Mouse (Mus musculus) G1E (cell line): ENCODE measurements around the gene Napa. TPM values are rescaled to one million over a fixed set of nuclear protein-coding genes. Genes with fewer than 3 reads are reported as not detected.

Source experiments
- ATAC-seq: 2 replicates; pipeline ENCODE4 v1.8.0; 2016; ENCODE audit warnings: mild to moderate bottlenecking; ENCODE audit not compliant: insufficient number of reproducible peaks, poor library complexity, low FRiP score, severe bottlenecking; ENCODE audit errors: extremely low read depth
- DNase-seq: peaks from one replicate; pipeline ENCODE4 v3.0.0; 2012; ENCODE audit warnings: low spot score
- H3K27me3 ChIP-seq: 2 replicates; pipeline ENCODE4 v1.6.1; 2012; ENCODE audit warnings: mild to moderate bottlenecking, low read length, inconsistent platforms; ENCODE audit not compliant: insufficient read depth
- H3K36me3 ChIP-seq: replicated peaks from 2 replicates; pipeline ENCODE3; 2012; ENCODE audit warnings: mild to moderate bottlenecking, inconsistent platforms
- H3K4me1 ChIP-seq: 2 replicates; pipeline ENCODE4 v1.6.1; 2012; ENCODE audit warnings: low read depth, low read length, inconsistent platforms, mixed read lengths; ENCODE audit not compliant: insufficient read depth
- H3K4me3 ChIP-seq: 2 replicates; pipeline ENCODE4 v1.5.1; 2012; ENCODE audit warnings: low read depth, mild to moderate bottlenecking, inconsistent platforms, low read length, moderate library complexity, mixed read lengths
- H3K9me3 ChIP-seq: replicated peaks from 2 replicates; pipeline ENCODE4 v1.6.1; 2012; ENCODE audit warnings: inconsistent platforms
- CTCF ChIP-seq: IDR thresholded peaks from 2 replicates; pipeline ENCODE4 v1.5.1; 2012; ENCODE audit warnings: low read depth, low read length, inconsistent platforms, mixed read lengths
- GATA1 ChIP-seq: IDR thresholded peaks from 2 replicates; pipeline ENCODE4 v1.6.1; 2012; ENCODE audit warnings: borderline replicate concordance, low read length, inconsistent platforms, mixed read lengths
- GATA2 ChIP-seq: IDR thresholded peaks from 2 replicates; pipeline ENCODE4 v1.6.1; 2012; ENCODE audit warnings: low read depth, low read length, inconsistent platforms, borderline replicate concordance
- POLR2AphosphoS5 ChIP-seq: IDR thresholded peaks from 2 replicates; pipeline ENCODE4 v1.6.1; 2012; ENCODE audit warnings: low read depth, low read length, inconsistent platforms; ENCODE audit not compliant: insufficient replicate concordance
- TAL1 ChIP-seq: conservative IDR thresholded peaks from 2 replicates; pipeline ENCODE4 v1.6.1; 2012; ENCODE audit warnings: low read depth, low read length, inconsistent platforms, mixed read lengths
- polyA plus RNA-seq: library from polyadenylated mRNA; stranded (reverse); fragments of >175 nt; gene quantifications from 2 replicates; pipeline ENCODE4 v1.2.3, GENCODE M21; 2012
- total RNA-seq, 2 experiments: library from RNA; stranded (forward) in 1 of 2; stranded (reverse) in 1 of 2; fragments of 200-1000 nt in 1 of 2; fragments of >200 nt in 1 of 2; fragmentation: Nextera tagmentation in 1 of 2; gene quantifications; 2 replicates each; pipeline ENCODE4 v1.2.3; 2014 to 2017

The Napa gene
- total and polyA plus RNA-seq, 3 experiments = 73.6 to 156 (median 137) TPM

DNA sequence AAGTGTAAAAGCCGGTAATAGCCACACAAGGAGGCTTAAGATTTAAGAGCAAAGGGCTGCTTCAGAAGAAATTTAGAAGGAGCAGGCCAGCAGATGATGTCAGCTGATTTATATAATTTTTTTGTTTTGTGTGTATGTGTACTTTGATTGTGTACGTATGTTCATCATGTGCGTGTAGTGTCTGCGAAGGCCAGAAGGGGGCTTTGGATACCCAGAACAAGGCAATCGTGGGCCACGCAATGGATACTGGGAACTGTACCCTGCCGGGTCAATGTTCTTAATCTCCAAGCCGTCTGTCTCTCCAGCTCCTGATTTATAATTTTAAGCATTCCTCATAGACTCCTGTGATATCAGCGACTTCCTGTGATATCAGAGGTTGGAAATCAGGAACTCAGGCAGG is 63.0 kb downstream of the Napa start:
- ATAC-seq (no peak), DNase-seq (no peak)
- Histone ChIP-seq H3K4me1 (no peaks in the 10 kb centered on the region), H3K4me3 (no peak overlapping the region), H3K36me3 (no peaks in the 10 kb centered on the region), H3K27me3 (peaks cover 11% of the 10 kb centered on the region), H3K9me3 (no peaks in the 10 kb centered on the region)
- TF ChIP-seq CTCF = no peak
- no peak for TF ChIP-seq TAL1
- no peak for TF ChIP-seq GATA1
- no peak for TF ChIP-seq POLR2AphosphoS5
- no peak for TF ChIP-seq GATA2

DNA sequence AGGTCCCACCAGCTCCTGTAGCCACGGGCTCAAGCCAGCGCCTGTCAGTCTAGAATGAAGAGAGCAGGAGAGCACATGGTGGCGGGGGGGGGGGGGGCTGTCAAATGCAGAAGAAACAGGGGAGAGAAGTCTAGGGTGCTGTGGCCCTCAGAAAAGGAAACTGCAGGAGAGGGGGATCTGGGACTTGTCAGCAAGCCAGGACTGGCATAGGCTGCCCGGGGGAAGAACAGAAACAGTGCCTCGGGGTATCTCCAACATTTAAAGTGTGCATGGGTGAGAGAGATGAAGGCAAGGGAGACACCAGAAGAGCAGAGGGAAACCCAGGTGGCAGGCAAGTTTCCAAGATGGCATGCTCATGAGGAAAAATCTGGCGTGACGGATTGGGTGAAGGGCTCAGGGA is 63.8 kb downstream of the Napa start:
- Histone ChIP-seq H3K9me3 (no peaks in the 10 kb centered on the region), H3K27me3 (peaks cover 9% of the 10 kb centered on the region), H3K4me1 (no peaks in the 10 kb centered on the region), H3K4me3 (no peak overlapping the region), H3K36me3 (no peaks in the 10 kb centered on the region)
- no peak for TF ChIP-seq GATA1
- TF ChIP-seq GATA2 = no peak
- no peak for TF ChIP-seq CTCF
- TF ChIP-seq POLR2AphosphoS5 = no peak
- TF ChIP-seq TAL1 = no peak
- DNase-seq (no peak), ATAC-seq (no peak)

Other genes starting within 250 kb of the Napa start
- gene Crx, start 218.5 kb upstream of the Napa start, total RNA-seq (2014; fragmentation: Nextera tagmentation) = not detected in 2 replicates
- gene Crx, start 218.5 kb upstream of the Napa start, total RNA-seq (2017) = 0.05 and 0.06 TPM in 2 replicates
- not detected in 2 replicates for gene Crx, start 218.5 kb upstream of the Napa start, polyA plus RNA-seq
- not detected in 2 replicates for gene Crxos, start 215.8 kb upstream of the Napa start, total RNA-seq (2014; fragmentation: Nextera tagmentation)
- 0.38 TPM in 1 of 2 replicates, not detected in the other for gene Crxos, start 215.8 kb upstream of the Napa start, total RNA-seq (2017)
- not detected in 2 replicates for gene Crxos, start 215.8 kb upstream of the Napa start, polyA plus RNA-seq
- gene Selenow, start 176.1 kb upstream of the Napa start, total RNA-seq (2014; fragmentation: Nextera tagmentation) = 559 and 654 TPM in 2 replicates
- gene Selenow, start 176.1 kb upstream of the Napa start, total RNA-seq (2017) = 144 and 152 TPM in 2 replicates
- 761 and 867 TPM in 2 replicates for gene Selenow, start 176.1 kb upstream of the Napa start, polyA plus RNA-seq
- 95.0 and 118 TPM in 2 replicates for gene Nop53, start 152.4 kb upstream of the Napa start, total RNA-seq (2014; fragmentation: Nextera tagmentation)
- 288 and 328 TPM in 2 replicates for gene Nop53, start 152.4 kb upstream of the Napa start, total RNA-seq (2017)
- 630 and 764 TPM in 2 replicates for gene Nop53, start 152.4 kb upstream of the Napa start, polyA plus RNA-seq
- 0.38 and 0.44 TPM in 2 replicates for gene Ehd2, start 130.9 kb upstream of the Napa start, total RNA-seq (2014; fragmentation: Nextera tagmentation)
- 0.33 and 0.35 TPM in 2 replicates for gene Ehd2, start 130.9 kb upstream of the Napa start, total RNA-seq (2017)
- gene Ehd2, start 130.9 kb upstream of the Napa start, polyA plus RNA-seq = 0.11 and 0.15 TPM in 2 replicates
- gene Bicra, start 50.5 kb upstream of the Napa start, total RNA-seq (2014; fragmentation: Nextera tagmentation) = 52.1 and 57.0 TPM in 2 replicates
- 1.0 and 1.1 TPM in 2 replicates for gene Bicra, start 50.5 kb upstream of the Napa start, total RNA-seq (2017)
- 52.1 and 58.9 TPM in 2 replicates for gene Bicra, start 50.5 kb upstream of the Napa start, polyA plus RNA-seq
- gene Zfp541, start 36.6 kb upstream of the Napa start, total RNA-seq (2014; fragmentation: Nextera tagmentation) = not detected in 2 replicates
- gene Zfp541, start 36.6 kb upstream of the Napa start, total RNA-seq (2017) = under 0.01 TPM in 1 of 2 replicates, not detected in the other
- not detected in 2 replicates for gene Zfp541, start 36.6 kb upstream of the Napa start, polyA plus RNA-seq
- gene Kptn, start 21.4 kb downstream of the Napa start, total RNA-seq (2014; fragmentation: Nextera tagmentation) = 8.8 and 12.6 TPM in 2 replicates
- gene Kptn, start 21.4 kb downstream of the Napa start, total RNA-seq (2017) = 15.0 and 18.7 TPM in 2 replicates
- 24.5 and 29.4 TPM in 2 replicates for gene Kptn, start 21.4 kb downstream of the Napa start, polyA plus RNA-seq
- 0.15 and 0.23 TPM in 2 replicates for gene Slc8a2, start 31.4 kb downstream of the Napa start, total RNA-seq (2014; fragmentation: Nextera tagmentation)
- gene Slc8a2, start 31.4 kb downstream of the Napa start, total RNA-seq (2017) = under 0.01 and 0.05 TPM in 2 replicates
- gene Slc8a2, start 31.4 kb downstream of the Napa start, polyA plus RNA-seq = 0.03 TPM in 1 of 2 replicates, not detected in the other
- gene Meis3, start 76.6 kb downstream of the Napa start, total RNA-seq (2014; fragmentation: Nextera tagmentation) = 0.60 and 3.6 TPM in 2 replicates
- gene Meis3, start 76.6 kb downstream of the Napa start, total RNA-seq (2017) = 1.9 and 2.2 TPM in 2 replicates
- gene Meis3, start 76.6 kb downstream of the Napa start, polyA plus RNA-seq = 1.8 and 2.6 TPM in 2 replicates
- 9.6 and 10.7 TPM in 2 replicates for gene Dhx34, start 123.6 kb downstream of the Napa start, total RNA-seq (2014; fragmentation: Nextera tagmentation)
- gene Dhx34, start 123.6 kb downstream of the Napa start, total RNA-seq (2017) = 6.9 and 8.8 TPM in 2 replicates
- 25.1 and 26.6 TPM in 2 replicates for gene Dhx34, start 123.6 kb downstream of the Napa start, polyA plus RNA-seq
- gene C5ar2, start 145.7 kb downstream of the Napa start, total RNA-seq (2014; fragmentation: Nextera tagmentation) = 0.23 and 0.63 TPM in 2 replicates
- 0.12 and 0.27 TPM in 2 replicates for gene C5ar2, start 145.7 kb downstream of the Napa start, total RNA-seq (2017)
- 0.02 TPM in 2 replicates for gene C5ar2, start 145.7 kb downstream of the Napa start, polyA plus RNA-seq
- not detected in 2 replicates for gene C5ar1, start 161.1 kb downstream of the Napa start, total RNA-seq (2014; fragmentation: Nextera tagmentation)
- 0.16 and 0.64 TPM in 2 replicates for gene C5ar1, start 161.1 kb downstream of the Napa start, total RNA-seq (2017)
- not detected in 2 replicates for gene C5ar1, start 161.1 kb downstream of the Napa start, polyA plus RNA-seq
- 3.5 and 4.1 TPM in 2 replicates for gene Inafm1, start 175.2 kb downstream of the Napa start, total RNA-seq (2014; fragmentation: Nextera tagmentation)
- gene Inafm1, start 175.2 kb downstream of the Napa start, total RNA-seq (2017) = 18.8 and 23.1 TPM in 2 replicates
- 92.0 and 140 TPM in 2 replicates for gene Inafm1, start 175.2 kb downstream of the Napa start, polyA plus RNA-seq
- 8.1 and 16.6 TPM in 2 replicates for gene Ccdc9, start 188.3 kb downstream of the Napa start, total RNA-seq (2014; fragmentation: Nextera tagmentation)
- gene Ccdc9, start 188.3 kb downstream of the Napa start, total RNA-seq (2017) = 58.0 and 66.0 TPM in 2 replicates
- gene Ccdc9, start 188.3 kb downstream of the Napa start, polyA plus RNA-seq = 133 and 136 TPM in 2 replicates
- gene Bbc3, start 209.9 kb downstream of the Napa start, total RNA-seq (2014; fragmentation: Nextera tagmentation) = 10.2 and 15.8 TPM in 2 replicates
- 9.0 and 16.3 TPM in 2 replicates for gene Bbc3, start 209.9 kb downstream of the Napa start, total RNA-seq (2017)
- 209 and 355 TPM in 2 replicates for gene Bbc3, start 209.9 kb downstream of the Napa start, polyA plus RNA-seq